Mouse (Mus musculus) C2C12 (cell line): Measurements from ENCODE around the gene Dyx1c1. TPM values are rescaled to one million over a fixed set of nuclear protein-coding genes. Genes with fewer than 3 reads are reported as not detected.

ENCODE experiments used
- H3K27me3 ChIP-seq: one replicate; pipeline ENCODE4 v1.6.1; 2011; ENCODE audit not compliant: control insufficient read depth, insufficient read depth, insufficient read length
- H3K36me3 ChIP-seq: one replicate; pipeline ENCODE4 v1.6.1; 2011; ENCODE audit not compliant: control insufficient read depth, insufficient read depth
- H3K4me3 ChIP-seq: one replicate; pipeline ENCODE4 v1.5.1; 2011; ENCODE audit warnings: mild to moderate bottlenecking, control low read depth; ENCODE audit not compliant: poor library complexity, insufficient read depth, severe bottlenecking
- H3K79me2 ChIP-seq: one replicate; pipeline ENCODE4 v1.6.1; 2011; ENCODE audit not compliant: control insufficient read depth, insufficient read depth
- H3K79me3 ChIP-seq: one replicate; pipeline ENCODE4 v1.6.1; 2011; ENCODE audit warnings: low read depth, control low read depth
- H3ac ChIP-seq: one replicate; pipeline ENCODE3; 2011; ENCODE audit warnings: low read depth; ENCODE audit not compliant: control insufficient read depth, insufficient read length
- CEBPB ChIP-seq: IDR thresholded peaks from one replicate; pipeline ENCODE4 v1.6.1; 2011; ENCODE audit warnings: low read depth, mild to moderate bottlenecking, control low read depth, moderate library complexity
- CTCF ChIP-seq: IDR thresholded peaks from one replicate; pipeline ENCODE4 v1.5.1; 2011; ENCODE audit not compliant: control insufficient read depth, insufficient read depth, insufficient read length
- FOSL1 ChIP-seq: IDR thresholded peaks from one replicate; pipeline ENCODE4 v1.8.0; 2011; ENCODE audit warnings: mild to moderate bottlenecking, low read length; ENCODE audit not compliant: poor library complexity, insufficient read depth, severe bottlenecking
- MAX ChIP-seq: IDR thresholded peaks from one replicate; pipeline ENCODE4 v1.6.1; 2011; ENCODE audit warnings: mild to moderate bottlenecking, control low read depth
- MYOD1 ChIP-seq: IDR thresholded peaks from one replicate; pipeline ENCODE4 v1.6.1; 2011; ENCODE audit warnings: low read depth; ENCODE audit not compliant: control insufficient read depth, insufficient read length
- MYOG ChIP-seq: IDR thresholded peaks from one replicate; pipeline ENCODE4 v1.6.1; 2011; ENCODE audit not compliant: control insufficient read depth, insufficient read length; ENCODE audit errors: extremely low read depth
- USF1 ChIP-seq: IDR thresholded peaks from one replicate; pipeline ENCODE4 v1.6.1; 2011; ENCODE audit warnings: low read depth, mild to moderate bottlenecking, control low read depth, moderate library complexity
- polyA plus RNA-seq: library from polyadenylated mRNA; unstranded; fragments of >200 nt; fragmentation: generic; extraction: Trizol; gene quantifications from one replicate; pipeline ENCODE4 v1.2.1, GENCODE M21; 2012; ENCODE audit warnings: missing spikeins

Gene Dyx1c1
- polyA plus RNA-seq, 1 experiment = 0.02 TPM

DNA sequence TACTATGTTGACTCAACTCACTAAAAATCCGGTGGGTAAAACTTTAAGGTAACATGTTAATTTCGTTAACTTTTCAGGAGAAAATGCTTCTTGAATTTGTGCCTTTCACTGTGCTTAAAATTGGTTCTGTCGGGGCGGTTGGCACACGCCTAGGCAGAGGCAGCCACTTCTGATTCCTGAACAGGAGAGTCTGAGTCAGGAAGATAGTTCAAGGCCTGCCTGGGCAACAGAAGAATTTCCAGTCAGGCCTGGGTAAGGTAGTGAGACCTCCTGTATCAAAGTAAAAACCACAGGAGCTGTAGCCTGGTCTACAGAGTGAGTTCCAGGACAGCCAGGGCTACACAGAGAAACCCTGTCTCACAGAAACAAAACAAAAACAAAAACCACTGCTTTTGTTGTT, 34.0 kb downstream of the Dyx1c1 start:
- Histone ChIP-seq H3K4me3 (no peak overlapping the region), H3K79me2 (no peaks in the 10 kb centered on the region), H3K79me3 (no peaks in the 10 kb centered on the region), H3ac (no peak overlapping the region), H3K36me3 (no peaks in the 10 kb centered on the region), H3K27me3 (no peaks in the 10 kb centered on the region)
- TF ChIP-seq FOSL1 = no peak
- no peak for TF ChIP-seq CEBPB
- no peak for TF ChIP-seq MAX
- no peak for TF ChIP-seq USF1
- no peak for TF ChIP-seq CTCF
- TF ChIP-seq MYOD1 = no peak
- TF ChIP-seq MYOG = no peak

DNA sequence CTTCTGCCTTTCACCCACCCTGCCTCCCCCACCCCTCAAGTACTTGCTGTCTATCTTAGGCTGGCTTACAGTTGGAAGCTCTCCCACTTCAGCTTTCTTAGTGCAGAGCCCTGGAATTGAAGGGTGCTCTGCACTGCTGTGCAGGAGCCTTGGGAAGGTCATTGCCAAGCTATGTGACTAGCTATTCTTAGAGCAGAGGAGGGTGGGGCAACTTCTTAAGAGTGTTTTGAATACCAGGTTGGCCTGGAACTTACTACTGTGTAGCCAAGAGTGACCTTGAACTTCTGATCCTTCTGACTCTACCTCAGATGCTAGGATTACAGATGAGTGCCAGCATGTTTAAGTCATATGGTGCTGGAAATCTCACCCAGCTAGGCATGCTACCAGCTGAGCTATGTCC, 37.6 kb downstream of the Dyx1c1 start:
- Histone ChIP-seq H3K79me3 (no peaks in the 10 kb centered on the region), H3K4me3 (no peak overlapping the region), H3K79me2 (no peaks in the 10 kb centered on the region), H3K36me3 (no peaks in the 10 kb centered on the region), H3K27me3 (no peaks in the 10 kb centered on the region), H3ac (no peak overlapping the region)
- no peak for TF ChIP-seq MYOD1
- no peak for TF ChIP-seq FOSL1
- no peak for TF ChIP-seq CEBPB
- TF ChIP-seq MYOG = no peak
- no peak for TF ChIP-seq USF1
- no peak for TF ChIP-seq MAX
- no peak for TF ChIP-seq CTCF

DNA sequence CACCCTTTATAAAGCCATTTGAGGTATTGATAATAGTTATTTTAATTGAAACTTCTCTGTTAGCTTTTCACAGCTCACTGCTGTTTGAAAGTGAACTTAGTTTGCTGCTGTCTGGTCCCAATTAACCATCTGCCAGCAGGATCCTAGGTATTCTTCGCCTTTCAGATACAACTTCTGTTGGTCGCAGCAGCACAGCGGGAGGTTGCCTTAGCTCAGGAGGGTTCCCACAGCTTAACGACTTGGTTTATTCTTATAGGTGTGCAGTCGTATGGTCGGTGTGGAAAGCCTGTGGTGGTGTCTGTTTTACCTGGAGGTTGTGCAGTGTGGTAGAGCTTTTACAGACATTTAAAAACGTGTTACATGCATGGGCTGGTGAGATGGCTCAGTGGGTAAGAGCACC, 38.2 kb downstream of the Dyx1c1 start:
- Histone ChIP-seq H3K4me3 (no peak overlapping the region), H3K79me2 (no peaks in the 10 kb centered on the region), H3ac (no peak overlapping the region), H3K79me3 (no peaks in the 10 kb centered on the region), H3K36me3 (no peaks in the 10 kb centered on the region), H3K27me3 (no peaks in the 10 kb centered on the region)
- TF ChIP-seq MAX = no peak
- TF ChIP-seq USF1 = no peak
- no peak for TF ChIP-seq CEBPB
- TF ChIP-seq MYOG = no peak
- no peak for TF ChIP-seq FOSL1
- TF ChIP-seq MYOD1 = no peak
- no peak for TF ChIP-seq CTCF

DNA sequence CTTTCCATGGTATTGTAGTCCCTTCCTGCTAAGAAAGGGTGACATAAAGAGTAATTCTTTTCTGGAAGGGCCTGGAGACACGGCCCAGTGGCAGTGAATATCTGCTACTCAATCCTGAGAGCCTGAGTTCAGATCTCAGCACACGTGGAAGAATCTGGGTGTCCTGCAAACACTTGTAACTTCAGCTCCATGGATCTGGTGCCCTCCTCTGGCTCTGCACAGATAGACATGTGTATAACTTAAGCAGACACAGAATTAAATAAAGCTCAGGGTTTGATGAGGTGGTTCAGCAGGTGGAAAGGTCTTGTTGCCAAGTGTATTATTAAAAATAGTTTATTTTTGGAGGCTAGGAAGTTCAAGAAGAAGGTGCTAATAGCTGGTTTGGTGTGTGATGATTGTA, 41.9 kb downstream of the Dyx1c1 start:
- Histone ChIP-seq H3K79me3 (no peaks in the 10 kb centered on the region), H3K79me2 (no peaks in the 10 kb centered on the region), H3ac (no peak overlapping the region), H3K4me3 (no peak overlapping the region), H3K36me3 (no peaks in the 10 kb centered on the region), H3K27me3 (no peaks in the 10 kb centered on the region)
- no peak for TF ChIP-seq MYOD1
- no peak for TF ChIP-seq MYOG
- TF ChIP-seq MAX = no peak
- no peak for TF ChIP-seq CEBPB
- no peak for TF ChIP-seq FOSL1
- no peak for TF ChIP-seq CTCF
- TF ChIP-seq USF1 = no peak

DNA sequence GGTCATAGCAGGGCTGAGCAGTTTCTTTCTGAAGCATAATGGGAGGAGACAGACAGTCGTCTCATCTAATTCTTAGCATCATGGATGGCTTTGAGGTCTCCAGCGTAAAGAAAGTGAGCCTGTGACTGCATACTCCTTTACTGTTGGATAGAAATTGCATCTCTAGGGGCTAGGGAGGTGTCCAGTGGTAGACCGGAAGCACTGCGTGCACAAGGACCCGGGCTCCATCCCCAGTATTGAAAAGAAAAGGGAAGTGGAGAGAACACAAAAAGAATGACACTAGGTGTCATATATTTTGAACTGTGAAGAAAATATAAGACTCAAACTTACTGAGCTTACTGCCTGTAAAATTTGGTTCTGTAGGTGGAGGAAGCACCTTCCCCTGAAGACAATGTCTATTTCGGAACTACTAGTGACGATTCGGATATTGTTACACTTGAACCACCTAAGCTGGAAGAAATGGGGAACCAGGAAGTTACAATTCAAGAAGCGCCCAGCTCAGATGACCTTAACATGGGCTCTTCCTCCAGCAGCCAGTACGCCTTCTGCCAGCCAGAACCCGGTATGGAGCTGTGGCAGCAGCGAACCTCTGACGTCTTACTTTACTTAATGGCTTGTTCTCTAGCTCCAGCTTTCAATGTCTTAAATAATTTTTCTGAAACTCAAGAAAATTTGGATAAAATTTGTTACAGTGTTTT, 42.9 kb downstream of the Dyx1c1 start:
- no peak overlapping the region for H3K4me3 ChIP-seq
- TF ChIP-seq MAX = no peak
- no peak for TF ChIP-seq MYOD1

DNA sequence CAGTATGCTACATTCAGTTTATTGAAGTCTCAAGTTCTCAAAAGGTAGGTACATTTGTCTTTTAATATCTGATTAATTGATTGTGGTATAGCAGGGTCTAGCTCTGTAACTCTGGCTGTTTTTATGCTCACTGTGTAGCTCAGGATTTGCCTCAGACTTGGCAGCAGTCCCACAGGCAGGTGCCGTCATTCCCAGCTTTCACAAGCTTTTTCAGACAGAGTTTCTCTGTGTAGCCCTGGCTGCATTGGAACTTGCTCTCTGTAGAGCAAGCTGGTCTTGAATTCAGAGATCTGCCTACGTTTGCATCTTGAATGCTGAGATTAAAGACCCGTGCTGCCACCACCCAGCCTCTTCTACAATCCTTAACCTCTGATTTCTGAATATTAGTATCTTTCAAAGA, 43.6 kb downstream of the Dyx1c1 start:
- no peaks in the 10 kb centered on the region for H3K79me3 ChIP-seq

More for the DNA sequence above, 42.9 kb downstream of the Dyx1c1 start:
- no peaks in the 10 kb centered on the region for H3K79me3 ChIP-seq
- no peaks in the 10 kb centered on the region for H3K79me2 ChIP-seq
- H3ac ChIP-seq = no peak overlapping the region
- no peaks in the 10 kb centered on the region for H3K36me3 ChIP-seq
- no peaks in the 10 kb centered on the region for H3K27me3 ChIP-seq

More for the DNA sequence above, 43.6 kb downstream of the Dyx1c1 start:
- H3K36me3 ChIP-seq = no peaks in the 10 kb centered on the region
- no peaks in the 10 kb centered on the region for H3K27me3 ChIP-seq
- no peak overlapping the region for H3K4me3 ChIP-seq
- H3ac ChIP-seq = no peak overlapping the region
- no peaks in the 10 kb centered on the region for H3K79me2 ChIP-seq
- TF ChIP-seq CEBPB (no peak), MYOG (no peak), MYOD1 (no peak), MAX (no peak), FOSL1 (no peak)
